Mouse (Mus musculus) limb, embryonic 13.5 days (tissue): ENCODE results near the gene Apom. TPM values are rescaled to one million over a fixed set of nuclear protein-coding genes. Genes with fewer than 3 reads are reported as not detected.

Experiments used
- ATAC-seq: fragments of 200-750 bp; cut with Nextera tagmentation; 2 replicates; pipeline ENCODE4 v1.8.0; 2017; ENCODE audit warnings: low read depth, moderate number of reproducible peaks, moderate TSS enrichment; ENCODE audit not compliant: low FRiP score
- H3K27ac ChIP-seq: fragments of 300-500 bp; sonication (generic); 2 replicates; pipeline ENCODE4 v1.5.1; 2015; ENCODE audit warnings: inconsistent platforms, mild to moderate bottlenecking, moderate library complexity
- H3K27me3 ChIP-seq: fragments of 300-500 bp; sonication (generic); 2 replicates; pipeline ENCODE4 v1.6.1; 2015; ENCODE audit warnings: mild to moderate bottlenecking, inconsistent platforms
- H3K36me3 ChIP-seq: fragments of 300-500 bp; sonication (generic); 2 replicates; pipeline ENCODE4 v1.6.1; 2015; ENCODE audit warnings: inconsistent platforms, mild to moderate bottlenecking, moderate library complexity
- H3K4me1 ChIP-seq: fragments of 300-500 bp; sonication (generic); 2 replicates; pipeline ENCODE4 v1.6.1; 2015; ENCODE audit warnings: inconsistent platforms
- H3K4me2 ChIP-seq: fragments of 300-500 bp; sonication (generic); replicated peaks from 2 replicates; pipeline ENCODE4 v1.6.1; 2015; ENCODE audit warnings: inconsistent platforms, mild to moderate bottlenecking, moderate library complexity
- H3K4me3 ChIP-seq: fragments of 300-500 bp; sonication (generic); 2 replicates; pipeline ENCODE4 v1.5.1; 2015; ENCODE audit warnings: moderate library complexity, mild to moderate bottlenecking, inconsistent platforms
- H3K9ac ChIP-seq: fragments of 300-500 bp; sonication (generic); 2 replicates; pipeline ENCODE4 v1.6.1; 2015; ENCODE audit warnings: mild to moderate bottlenecking, inconsistent platforms
- H3K9me3 ChIP-seq: fragments of 300-500 bp; sonication (generic); 2 replicates; pipeline ENCODE4 v1.6.1; 2016; ENCODE audit warnings: inconsistent platforms
- WGBS: fragments of 180-500 bp; shearing (Covaris S2); methylation state at CpG from one replicate; pipeline ENCODE4 v1.1.7; 2015; 5-methylcytosine and 5-hydroxymethylcytosine counted together
- polyA plus RNA-seq: library from polyadenylated mRNA; unstranded; fragments of >200 nt; fragmentation: Nextera tagmentation; extraction: Ambion mirVana; gene quantifications from 2 replicates; pipeline ENCODE4 v1.2.1, GENCODE M21; 2015

The Apom gene
- polyA plus RNA-seq, 1 experiment from 2014 or later = not detected

- ATAC-seq = no peak
- no peak overlapping the region for H3K4me2 ChIP-seq
- WGBS = 90% methylated on average over 33 of the region's 33 CpGs
- no peak overlapping the region for H3K27ac ChIP-seq
- peaks cover 14% of the 10 kb centered on the region; the same call in 1 of the 2 replicates for H3K4me1 ChIP-seq
- no peaks in the 10 kb centered on the region for H3K9me3 ChIP-seq
- no peak overlapping the region for H3K4me3 ChIP-seq
- H3K36me3 ChIP-seq = peaks cover 100% of the 10 kb centered on the region
- 0 out of 2 replicates have a peak overlapping the region, but pooled peaks have one; percentile 13 for H3K9ac ChIP-seq
- H3K27me3 ChIP-seq = no peaks in the 10 kb centered on the region
Observed at GRCm38 (mm10) chr17:35156461-35157200, 24.8 kb upstream of the Apom start.

GRCm38 (mm10) chr17:35155451-35155850 lies 23.6 kb upstream of the Apom start:
- ATAC-seq = no peak

DNA sequence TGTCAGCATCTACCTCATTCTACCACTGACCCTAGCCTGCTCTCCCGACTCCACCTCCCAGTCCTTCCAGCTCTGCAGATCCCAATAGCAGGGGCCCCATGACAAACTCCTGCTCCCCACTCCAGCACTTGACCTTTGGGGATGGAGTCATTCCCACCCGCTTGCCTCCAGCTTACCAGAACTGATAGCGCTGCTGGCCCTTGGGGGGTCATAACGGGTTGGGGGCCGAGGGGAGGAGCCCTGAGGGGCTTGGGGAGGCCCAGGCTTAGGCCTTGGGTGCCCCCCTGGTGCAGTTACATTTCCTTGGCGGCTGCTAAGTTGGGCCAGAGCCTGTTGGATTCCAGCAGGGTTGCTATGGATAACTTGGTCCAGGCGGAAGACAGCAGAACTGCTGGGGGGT lies 22.8 kb upstream of the Apom start:
- Histone ChIP-seq H3K9me3 (no peaks in the 10 kb centered on the region), H3K27ac (peak overlapping the region; percentile 44; the same call in 1 of the 2 replicates), H3K4me1 (peaks cover 8% of the 10 kb centered on the region; the same call in 1 of the 2 replicates), H3K9ac (peak overlapping the region; percentile 19; the same call in 1 of the 2 replicates), H3K36me3 (peaks cover 98% of the 10 kb centered on the region), H3K27me3 (no peaks in the 10 kb centered on the region), H3K4me2 (no peak overlapping the region), H3K4me3 (no peak overlapping the region)
- ATAC-seq = no peak
- WGBS = 83% methylated on average over 7 of the region's 7 CpGs

More at GRCm38 (mm10) chr17:35155451-35155850, 23.6 kb upstream of the Apom start:
- peak overlapping the region; percentile 31 for H3K9ac ChIP-seq
- no peaks in the 10 kb centered on the region for H3K9me3 ChIP-seq
- peaks cover 98% of the 10 kb centered on the region for H3K36me3 ChIP-seq
- no peak overlapping the region for H3K4me3 ChIP-seq
- WGBS = 89% methylated on average over 12 of the region's 12 CpGs
- H3K27ac ChIP-seq = no peak overlapping the region
- H3K27me3 ChIP-seq = no peaks in the 10 kb centered on the region
- no peak overlapping the region for H3K4me2 ChIP-seq
- H3K4me1 ChIP-seq = peaks cover 8% of the 10 kb centered on the region; the same call in 1 of the 2 replicates

DNA sequence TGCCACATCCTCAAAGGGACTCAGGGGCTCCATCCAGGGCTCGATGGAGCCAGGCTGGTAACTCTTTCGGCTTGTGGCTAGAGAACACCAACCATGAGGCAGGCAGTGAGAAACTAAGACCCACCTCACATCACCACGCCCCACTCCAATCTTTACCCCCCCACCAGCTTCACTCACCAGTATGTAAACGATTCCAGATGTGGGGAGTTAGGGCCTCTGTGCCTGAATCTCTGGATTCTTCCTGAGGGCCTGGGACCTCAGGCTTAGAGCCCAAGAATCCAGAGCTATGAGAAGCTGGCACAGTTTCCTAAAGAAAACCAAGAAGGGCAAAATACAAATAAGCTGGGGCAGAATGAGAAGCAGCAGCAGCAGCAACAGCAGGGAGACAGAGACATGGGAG lies 22.1 kb upstream of the Apom start:
- WGBS = 56% methylated on average over 4 of the region's 4 CpGs
- no peak overlapping the region for H3K4me2 ChIP-seq
- ATAC-seq = no peak

DNA sequence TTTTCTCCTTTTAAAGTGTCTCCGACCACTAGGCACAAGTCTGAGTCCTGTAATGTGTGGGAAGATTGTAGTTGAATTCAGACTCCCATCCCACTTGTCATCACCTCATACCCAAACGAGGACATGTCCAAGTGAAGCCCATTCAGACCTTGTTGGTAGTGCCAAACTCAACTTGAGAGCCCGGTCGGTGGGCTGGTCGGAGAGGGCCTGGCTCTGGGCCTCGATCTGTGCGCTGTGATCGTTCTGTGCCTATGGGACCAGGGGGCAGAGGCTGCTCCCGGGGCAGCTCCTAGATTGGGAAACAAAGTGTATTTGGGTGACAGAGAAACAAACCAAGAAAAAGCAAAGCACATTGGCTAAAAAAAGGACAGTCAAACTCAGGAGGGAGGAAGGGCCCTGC lies 21.2 kb upstream of the Apom start:
- no peak overlapping the region for H3K4me3 ChIP-seq
- ATAC-seq = no peak
- H3K36me3 ChIP-seq = peaks cover 98% of the 10 kb centered on the region
- H3K9ac ChIP-seq = no peak overlapping the region
- H3K4me1 ChIP-seq = peaks cover 8% of the 10 kb centered on the region; the same call in 1 of the 2 replicates
- no peaks in the 10 kb centered on the region for H3K27me3 ChIP-seq
- H3K4me2 ChIP-seq = no peak overlapping the region
- WGBS = 97% methylated on average over 9 of the region's 9 CpGs
- H3K9me3 ChIP-seq = no peaks in the 10 kb centered on the region
- H3K27ac ChIP-seq = no peak overlapping the region

More for the DNA sequence above, 22.1 kb upstream of the Apom start:
- Histone ChIP-seq H3K27ac (peak overlapping the region; percentile 44; the same call in 1 of the 2 replicates), H3K4me1 (peaks cover 8% of the 10 kb centered on the region; the same call in 1 of the 2 replicates), H3K36me3 (peaks cover 98% of the 10 kb centered on the region), H3K27me3 (no peaks in the 10 kb centered on the region), H3K9ac (peak overlapping the region; percentile 19; the same call in 1 of the 2 replicates), H3K4me3 (no peak overlapping the region), H3K9me3 (no peaks in the 10 kb centered on the region)

DNA sequence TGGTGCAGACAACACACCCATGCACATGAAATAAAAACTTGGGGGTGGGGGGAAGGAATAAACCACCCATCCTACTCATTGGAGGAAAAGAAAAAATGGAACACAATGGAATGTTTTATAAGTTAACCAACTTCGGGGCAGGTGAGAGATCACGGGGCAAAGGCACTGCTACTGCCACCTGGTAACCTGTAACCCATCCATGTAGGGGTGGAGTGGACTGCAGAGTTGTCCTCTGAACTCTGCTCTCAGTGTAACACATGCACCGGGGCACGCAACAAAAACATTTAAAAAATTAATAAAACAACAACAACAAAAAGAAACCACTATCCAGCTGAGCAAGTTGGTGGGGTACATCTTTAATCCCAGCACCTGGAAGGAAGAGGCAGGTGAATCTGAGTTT lies 20.3 kb upstream of the Apom start:
- no peak overlapping the region for H3K9ac ChIP-seq

GRCm38 (mm10) chr17:35147922-35148639 lies 16.2 kb upstream of the Apom start:
- no peak overlapping the region for H3K27ac ChIP-seq
- WGBS = 67% methylated on average over 5 of the region's 5 CpGs
- H3K4me1 ChIP-seq = no peaks in the 10 kb centered on the region
- no peaks in the 10 kb centered on the region for H3K27me3 ChIP-seq
- H3K9me3 ChIP-seq = peaks cover 5% of the 10 kb centered on the region; the same call in 1 of the 2 replicates
- H3K4me2 ChIP-seq = no peak overlapping the region
- ATAC-seq = no peak
- H3K9ac ChIP-seq = no peak overlapping the region
- no peak overlapping the region for H3K4me3 ChIP-seq
- H3K36me3 ChIP-seq = peaks cover 93% of the 10 kb centered on the region

More for the DNA sequence above, 20.3 kb upstream of the Apom start:
- H3K4me1 ChIP-seq = peaks cover 8% of the 10 kb centered on the region; the same call in 1 of the 2 replicates
- H3K27ac ChIP-seq = no peak overlapping the region
- H3K4me3 ChIP-seq = no peak overlapping the region
- WGBS = 94% methylated on average over 4 of the region's 4 CpGs
- ATAC-seq = no peak
- peaks cover 93% of the 10 kb centered on the region for H3K36me3 ChIP-seq
- no peaks in the 10 kb centered on the region for H3K27me3 ChIP-seq
- H3K9me3 ChIP-seq = no peaks in the 10 kb centered on the region
- H3K4me2 ChIP-seq = no peak overlapping the region

DNA sequence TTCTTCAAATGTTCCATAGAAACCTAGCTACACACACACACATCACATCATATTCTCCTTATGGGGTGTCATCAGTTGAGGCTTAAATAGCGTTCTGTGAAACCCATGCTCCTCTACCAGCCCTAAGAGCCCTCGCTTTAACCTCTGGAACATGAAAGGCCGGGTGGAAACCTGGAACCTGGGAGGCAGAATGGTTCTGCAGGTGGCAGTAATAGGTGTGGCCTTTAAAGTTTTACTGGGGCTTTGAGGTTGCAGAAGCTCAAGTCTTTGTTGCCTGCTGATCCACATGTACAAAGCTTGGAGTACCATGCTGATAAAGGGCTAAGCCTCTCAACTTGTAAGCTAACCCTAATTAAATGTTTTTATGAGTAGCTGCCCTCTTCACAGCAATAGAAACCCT lies 15.5 kb upstream of the Apom start:
- no peaks in the 10 kb centered on the region for H3K27me3 ChIP-seq
- H3K36me3 ChIP-seq = peaks cover 93% of the 10 kb centered on the region
- H3K4me2 ChIP-seq = no peak overlapping the region
- peaks cover 6% of the 10 kb centered on the region; the same call in 1 of the 2 replicates for H3K9me3 ChIP-seq
- no peak overlapping the region for H3K4me3 ChIP-seq
- 21% methylated on average over 3 of the region's 3 CpGs for WGBS
- H3K27ac ChIP-seq = no peak overlapping the region
- no peak for ATAC-seq
- H3K9ac ChIP-seq = no peak overlapping the region
- no peaks in the 10 kb centered on the region for H3K4me1 ChIP-seq

DNA sequence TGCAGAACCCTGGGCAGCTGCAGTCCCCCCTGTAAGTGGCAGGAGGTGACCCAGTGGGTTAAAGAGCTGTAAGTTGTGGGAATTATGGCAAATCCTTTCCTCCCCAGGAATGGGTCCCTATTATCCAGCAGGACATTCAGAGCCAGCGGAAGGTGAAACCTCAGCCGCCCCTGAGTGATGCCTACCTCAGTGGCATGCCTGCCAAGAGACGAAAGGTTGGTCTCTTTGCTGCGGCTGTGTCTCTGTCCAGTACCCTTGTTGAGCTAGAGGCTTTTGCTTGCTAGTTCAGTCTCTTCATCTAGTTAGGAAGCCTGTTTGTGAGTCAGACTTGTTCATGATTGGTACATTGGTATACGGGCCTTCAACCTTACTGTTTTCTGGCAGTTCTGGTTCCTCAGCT lies 14.3 kb upstream of the Apom start:
- 86% methylated on average over 5 of the region's 5 CpGs for WGBS

DNA sequence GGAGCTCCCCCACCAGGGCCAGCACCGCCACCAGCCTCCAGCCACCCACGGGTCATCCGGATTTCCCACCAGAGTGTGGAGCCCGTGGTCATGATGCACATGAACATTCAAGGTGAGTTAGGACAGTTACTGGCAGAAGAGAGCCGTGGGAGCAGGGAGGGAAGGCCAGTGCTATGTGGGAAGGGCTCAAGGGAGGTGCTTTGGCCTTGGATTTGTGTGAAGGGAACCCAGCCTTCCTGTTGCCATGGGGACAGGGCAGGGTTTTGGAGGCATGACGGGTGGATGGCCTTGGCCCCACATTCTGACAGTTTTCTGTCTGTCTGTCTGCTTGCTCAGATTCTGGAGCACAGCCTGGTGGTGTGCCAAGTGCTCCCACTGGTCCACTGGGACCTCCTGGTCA lies 10.1 kb upstream of the Apom start:
- Histone ChIP-seq H3K4me2 (no peak overlapping the region), H3K9me3 (peaks cover 6% of the 10 kb centered on the region; the same call in 1 of the 2 replicates), H3K27me3 (no peaks in the 10 kb centered on the region), H3K36me3 (peaks cover 89% of the 10 kb centered on the region), H3K4me1 (peaks cover 9% of the 10 kb centered on the region), H3K27ac (no peak overlapping the region), H3K4me3 (no peak overlapping the region), H3K9ac (no peak overlapping the region)
- ATAC-seq = no peak
- WGBS = 90% methylated on average over 6 of the region's 6 CpGs

More for the DNA sequence above, 14.3 kb upstream of the Apom start:
- no peaks in the 10 kb centered on the region for H3K4me1 ChIP-seq
- no peak overlapping the region for H3K4me3 ChIP-seq
- H3K9ac ChIP-seq = no peak overlapping the region
- no peak for ATAC-seq
- no peaks in the 10 kb centered on the region for H3K27me3 ChIP-seq
- no peak overlapping the region for H3K4me2 ChIP-seq
- peaks cover 93% of the 10 kb centered on the region for H3K36me3 ChIP-seq
- peaks cover 6% of the 10 kb centered on the region; the same call in 1 of the 2 replicates for H3K9me3 ChIP-seq
- H3K27ac ChIP-seq = no peak overlapping the region

DNA sequence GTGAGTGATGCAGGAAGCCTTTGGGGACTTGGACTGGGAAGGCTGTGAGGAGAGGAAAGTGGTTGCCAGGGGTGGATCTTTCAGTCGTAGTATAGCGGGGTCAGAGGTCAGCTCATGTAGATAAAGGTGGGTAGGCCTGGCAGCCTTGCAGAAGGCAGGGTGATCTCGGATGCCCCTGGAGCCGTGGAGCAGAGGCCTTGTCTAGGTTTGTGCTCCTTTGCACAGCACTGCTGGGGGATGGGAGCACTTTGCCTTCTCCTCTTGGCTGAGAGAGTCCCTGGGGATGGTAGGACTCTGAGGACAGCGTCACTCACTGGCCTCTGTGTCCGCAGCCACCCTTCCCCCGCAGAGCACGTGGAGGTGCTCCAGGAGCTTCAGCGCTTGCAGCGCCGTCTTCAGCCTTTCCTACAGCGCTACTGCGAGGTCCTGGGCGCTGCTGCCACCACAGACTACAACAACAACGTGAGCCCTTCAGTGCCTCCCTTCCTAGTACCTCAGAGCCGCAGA lies 8.7 kb upstream of the Apom start:
- no peak overlapping the region for H3K27ac ChIP-seq
- ATAC-seq = no peak
- peaks cover 18% of the 10 kb centered on the region for H3K4me1 ChIP-seq
- H3K9ac ChIP-seq = no peak overlapping the region
- no peak overlapping the region for H3K4me2 ChIP-seq
- H3K36me3 ChIP-seq = peaks cover 74% of the 10 kb centered on the region
- WGBS = 85% methylated on average over 16 of the region's 16 CpGs
- H3K4me3 ChIP-seq = no peak overlapping the region
- no peaks in the 10 kb centered on the region for H3K27me3 ChIP-seq
- H3K9me3 ChIP-seq = peaks cover 6% of the 10 kb centered on the region; the same call in 1 of the 2 replicates

- Histone ChIP-seq H3K27me3 (no peaks in the 10 kb centered on the region), H3K9ac (peak overlapping the region; percentile 13; the same call in 1 of the 2 replicates), H3K36me3 (peaks cover 62% of the 10 kb centered on the region)
Observed at GRCm38 (mm10) chr17:35139269-35139668, 7.4 kb upstream of the Apom start.

More at GRCm38 (mm10) chr17:35139269-35139668, 7.4 kb upstream of the Apom start:
- no peak overlapping the region for H3K4me2 ChIP-seq
- no peak for ATAC-seq
- WGBS = 91% methylated on average over 3 of the region's 3 CpGs
- peaks cover 18% of the 10 kb centered on the region for H3K4me1 ChIP-seq
- H3K27ac ChIP-seq = no peak overlapping the region
- no peak overlapping the region for H3K4me3 ChIP-seq
- H3K9me3 ChIP-seq = peaks cover 6% of the 10 kb centered on the region; the same call in 1 of the 2 replicates
